Mouse (Mus musculus): ENCODE measurements around the gene Atp2b1. TPM values are rescaled to one million over a fixed set of nuclear protein-coding genes. Genes with fewer than 3 reads are reported as not detected.

Gene Atp2b1
- total RNA-seq, 1 experiment: 66.8 TPM

GRCm38 (mm10) chr10:98882587-98882986 lies 31.6 kb upstream of the Atp2b1 start:
- no peaks in the 10 kb centered on the region for H3K36me3 ChIP-seq (ENCODE audit: control insufficient read depth, insufficient read depth, low read length, poor library complexity, severe bottlenecking)
- no peak overlapping the region for H3K4me3 ChIP-seq (ENCODE audit: insufficient read depth in 1 of 2, low read depth in 1 of 2, low read length in 2 of 2, poor library complexity in 1 of 2, severe bottlenecking in 1 of 2)
- H3K9me3 ChIP-seq (ENCODE audit: control insufficient read depth, insufficient read depth, low read depth, low read length): no peaks in the 10 kb centered on the region
- no peaks in the 10 kb centered on the region for H3K4me1 ChIP-seq (ENCODE audit: control insufficient read depth in 2 of 2, insufficient read depth in 2 of 2, low read length in 2 of 2, poor library complexity in 1 of 2)
- in situ Hi-C loops (cut with MboI; ENCODE audit: low sequenced_read_pairs in 2 of 2, unreplicated experiment in 2 of 2): no loop called here
- TF ChIP-seq HCFC1 (IDR thresholded peaks at IDR 0.05; ENCODE audit: borderline replicate concordance, insufficient read depth, low read length) (no peak), ZNF384 (IDR thresholded peaks at IDR 0.05; ENCODE audit: low read depth, low read length) (no peak), MAFK (IDR thresholded peaks at IDR 0.05; ENCODE audit: insufficient read depth, low read depth, low read length) (no peak), CHD2 (IDR thresholded peaks at IDR 0.05; ENCODE audit: low read depth, low read length) (no peak), ZC3H11A (IDR thresholded peaks at IDR 0.05; ENCODE audit: borderline replicate concordance, low read depth, low read length) (no peak)
- H3K9ac ChIP-seq (ENCODE audit: insufficient read depth, low read depth, low read length, poor library complexity, severe bottlenecking): no peak overlapping the region
- DNase-seq (ENCODE audit: low read depth, low spot score): no peak
- H3K27ac ChIP-seq (ENCODE audit: insufficient read depth, low read depth, low read length, poor library complexity, severe bottlenecking): no peak overlapping the region

GRCm38 (mm10) chr10:98884445-98884844 lies 29.8 kb upstream of the Atp2b1 start:
- Histone ChIP-seq H3K9ac (ENCODE audit: insufficient read depth, low read depth, low read length, poor library complexity, severe bottlenecking) (no peak overlapping the region), H3K36me3 (ENCODE audit: control insufficient read depth, insufficient read depth, low read length, poor library complexity, severe bottlenecking) (no peaks in the 10 kb centered on the region), H3K9me3 (ENCODE audit: control insufficient read depth, insufficient read depth, low read depth, low read length) (no peaks in the 10 kb centered on the region), H3K4me3 (ENCODE audit: insufficient read depth in 1 of 2, low read depth in 1 of 2, low read length in 2 of 2, poor library complexity in 1 of 2, severe bottlenecking in 1 of 2) (no peak overlapping the region), H3K27ac (ENCODE audit: insufficient read depth, low read depth, low read length, poor library complexity, severe bottlenecking) (no peak overlapping the region), H3K4me1 (ENCODE audit: control insufficient read depth in 2 of 2, insufficient read depth in 2 of 2, low read length in 2 of 2, poor library complexity in 1 of 2) (no peaks in the 10 kb centered on the region)
- in situ Hi-C loops (cut with MboI; ENCODE audit: low sequenced_read_pairs in 2 of 2, unreplicated experiment in 2 of 2): no loop called here
- TF ChIP-seq MAFK (IDR thresholded peaks at IDR 0.05; ENCODE audit: insufficient read depth, low read depth, low read length) (no peak), HCFC1 (IDR thresholded peaks at IDR 0.05; ENCODE audit: borderline replicate concordance, insufficient read depth, low read length) (no peak), ZC3H11A (IDR thresholded peaks at IDR 0.05; ENCODE audit: borderline replicate concordance, low read depth, low read length) (no peak), CHD2 (IDR thresholded peaks at IDR 0.05; ENCODE audit: low read depth, low read length) (no peak), ZNF384 (IDR thresholded peaks at IDR 0.05; ENCODE audit: low read depth, low read length) (no peak)
- DNase-seq (ENCODE audit: low read depth, low spot score): no peak

GRCm38 (mm10) chr10:98886770-98887271 lies 27.4 kb upstream of the Atp2b1 start:
- Histone ChIP-seq H3K9me3 (ENCODE audit: control insufficient read depth, insufficient read depth, low read depth, low read length) (no peaks in the 10 kb centered on the region), H3K9ac (ENCODE audit: insufficient read depth, low read depth, low read length, poor library complexity, severe bottlenecking) (no peak overlapping the region), H3K27ac (ENCODE audit: insufficient read depth, low read depth, low read length, poor library complexity, severe bottlenecking) (no peak overlapping the region), H3K36me3 (ENCODE audit: control insufficient read depth, insufficient read depth, low read length, poor library complexity, severe bottlenecking) (no peaks in the 10 kb centered on the region), H3K4me3 (ENCODE audit: insufficient read depth in 1 of 2, low read depth in 1 of 2, low read length in 2 of 2, poor library complexity in 1 of 2, severe bottlenecking in 1 of 2) (no peak overlapping the region), H3K4me1 (ENCODE audit: control insufficient read depth in 2 of 2, insufficient read depth in 2 of 2, low read length in 2 of 2, poor library complexity in 1 of 2) (no peaks in the 10 kb centered on the region)
- in situ Hi-C loops (cut with MboI; ENCODE audit: low sequenced_read_pairs in 2 of 2, unreplicated experiment in 2 of 2): no loop called here
- TF ChIP-seq HCFC1 (IDR thresholded peaks at IDR 0.05; ENCODE audit: borderline replicate concordance, insufficient read depth, low read length): no peak
- no peak for DNase-seq (ENCODE audit: low read depth, low spot score)

GRCm38 (mm10) chr10:98891361-98891760 lies 22.8 kb upstream of the Atp2b1 start:
- no peak overlapping the region for H3K27ac ChIP-seq (ENCODE audit: insufficient read depth, low read depth, low read length, poor library complexity, severe bottlenecking)
- in situ Hi-C loops (cut with MboI; ENCODE audit: low sequenced_read_pairs in 2 of 2, unreplicated experiment in 2 of 2): no loop called here
- no peak overlapping the region for H3K9ac ChIP-seq (ENCODE audit: insufficient read depth, low read depth, low read length, poor library complexity, severe bottlenecking)
- DNase-seq (ENCODE audit: low read depth, low spot score): no peak
- H3K36me3 ChIP-seq (ENCODE audit: control insufficient read depth, insufficient read depth, low read length, poor library complexity, severe bottlenecking): no peaks in the 10 kb centered on the region
- no peaks in the 10 kb centered on the region for H3K4me1 ChIP-seq (ENCODE audit: control insufficient read depth in 2 of 2, insufficient read depth in 2 of 2, low read length in 2 of 2, poor library complexity in 1 of 2)
- no peak overlapping the region for H3K4me3 ChIP-seq (ENCODE audit: insufficient read depth in 1 of 2, low read depth in 1 of 2, low read length in 2 of 2, poor library complexity in 1 of 2, severe bottlenecking in 1 of 2)
- H3K9me3 ChIP-seq (ENCODE audit: control insufficient read depth, insufficient read depth, low read depth, low read length): no peaks in the 10 kb centered on the region
- TF ChIP-seq ZC3H11A (IDR thresholded peaks at IDR 0.05; ENCODE audit: borderline replicate concordance, low read depth, low read length): no peak
- no peak for TF ChIP-seq MAFK (IDR thresholded peaks at IDR 0.05; ENCODE audit: insufficient read depth, low read depth, low read length)
- no peak for TF ChIP-seq HCFC1 (IDR thresholded peaks at IDR 0.05; ENCODE audit: borderline replicate concordance, insufficient read depth, low read length)
- TF ChIP-seq CHD2 (IDR thresholded peaks at IDR 0.05; ENCODE audit: low read depth, low read length): no peak
- no peak for TF ChIP-seq ZNF384 (IDR thresholded peaks at IDR 0.05; ENCODE audit: low read depth, low read length)

GRCm38 (mm10) chr10:98897507-98897906 lies 16.7 kb upstream of the Atp2b1 start:
- no peak for TF ChIP-seq HCFC1 (IDR thresholded peaks at IDR 0.05; ENCODE audit: borderline replicate concordance, insufficient read depth, low read length)
- TF ChIP-seq CHD2 (IDR thresholded peaks at IDR 0.05; ENCODE audit: low read depth, low read length): no peak
- TF ChIP-seq MAFK (IDR thresholded peaks at IDR 0.05; ENCODE audit: insufficient read depth, low read depth, low read length): no peak
- TF ChIP-seq ZC3H11A (IDR thresholded peaks at IDR 0.05; ENCODE audit: borderline replicate concordance, low read depth, low read length): no peak
- TF ChIP-seq ZNF384 (IDR thresholded peaks at IDR 0.05; ENCODE audit: low read depth, low read length): no peak
- H3K4me1 ChIP-seq (ENCODE audit: control insufficient read depth in 2 of 2, insufficient read depth in 2 of 2, low read length in 2 of 2, poor library complexity in 1 of 2): no peaks in the 10 kb centered on the region
- no peaks in the 10 kb centered on the region for H3K36me3 ChIP-seq (ENCODE audit: control insufficient read depth, insufficient read depth, low read length, poor library complexity, severe bottlenecking)
- no peak for DNase-seq (ENCODE audit: low read depth, low spot score)
- no peak overlapping the region for H3K27ac ChIP-seq (ENCODE audit: insufficient read depth, low read depth, low read length, poor library complexity, severe bottlenecking)
- H3K4me3 ChIP-seq (ENCODE audit: insufficient read depth in 1 of 2, low read depth in 1 of 2, low read length in 2 of 2, poor library complexity in 1 of 2, severe bottlenecking in 1 of 2): no peak overlapping the region
- in situ Hi-C loops (cut with MboI; ENCODE audit: low sequenced_read_pairs in 2 of 2, unreplicated experiment in 2 of 2): no loop called here
- no peaks in the 10 kb centered on the region for H3K9me3 ChIP-seq (ENCODE audit: control insufficient read depth, insufficient read depth, low read depth, low read length)
- H3K9ac ChIP-seq (ENCODE audit: insufficient read depth, low read depth, low read length, poor library complexity, severe bottlenecking): no peak overlapping the region

All from ES-E14 (cell line).